Mouse (Mus musculus): ENCODE measurements around the gene Serpinb9g.
"Not testable (repeated sequence)": the region's sequence is repeated elsewhere in the genome, so short reads cannot be mapped to it uniquely, and the experiment has no call there.

Gene Serpinb9g

GRCm38 (mm10) chr13:33484490-33484889 is at the start of gene Serpinb9g:
Gene Serpinb9g (plus strand): TSS chr13:33484790.
- DNase-seq (ENCODE audit: low read depth) = not testable (repeated sequence)

GRCm38 (mm10) chr13:33483872-33484271 is 718 bp upstream of the Serpinb9g start:
- not testable (repeated sequence) for DNase-seq (ENCODE audit: low read depth)

- DNase-seq (ENCODE audit: low read depth) = no peak
Measured at GRCm38 (mm10) chr13:33524629-33525028, 40.0 kb downstream of the Serpinb9g start.

- no peak for DNase-seq (ENCODE audit: low read depth)
Measured at GRCm38 (mm10) chr13:33532814-33533213, 48.2 kb downstream of the Serpinb9g start.
